Mouse (Mus musculus): ENCODE results near the gene Gmpr2.

DNA sequence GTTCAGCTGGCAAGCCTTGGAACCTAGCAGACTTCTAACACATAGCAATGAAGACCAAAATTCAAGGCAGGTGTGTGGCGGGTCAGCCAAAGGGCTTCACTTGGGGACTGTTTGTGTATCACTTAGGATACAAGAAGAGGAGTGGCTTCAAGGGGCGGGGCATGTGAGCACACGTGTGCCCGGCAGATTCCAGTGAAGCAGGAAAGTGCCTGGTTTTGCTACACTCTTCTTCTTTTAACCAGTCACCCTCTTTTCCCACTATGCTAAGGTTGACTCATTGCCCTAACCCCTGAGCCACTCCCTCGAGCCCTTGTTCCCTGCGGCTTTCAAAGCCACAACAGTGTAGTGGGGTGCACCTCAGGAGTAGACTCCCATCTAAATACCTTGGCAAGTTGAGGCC, 43.2 kb downstream of the Gmpr2 start:
- no peak for TF ChIP-seq CTCF (IDR thresholded peaks at IDR 0.05; ENCODE audit: low read depth, low read length)
- TF ChIP-seq POLR2A (IDR thresholded peaks at IDR 0.05; ENCODE audit: borderline replicate concordance, low read depth, low read length) = no peak

All from bone marrow macrophage, adult 2 months (primary cell).